Mouse (Mus musculus): ENCODE data around the gene Npcd.

DNA sequence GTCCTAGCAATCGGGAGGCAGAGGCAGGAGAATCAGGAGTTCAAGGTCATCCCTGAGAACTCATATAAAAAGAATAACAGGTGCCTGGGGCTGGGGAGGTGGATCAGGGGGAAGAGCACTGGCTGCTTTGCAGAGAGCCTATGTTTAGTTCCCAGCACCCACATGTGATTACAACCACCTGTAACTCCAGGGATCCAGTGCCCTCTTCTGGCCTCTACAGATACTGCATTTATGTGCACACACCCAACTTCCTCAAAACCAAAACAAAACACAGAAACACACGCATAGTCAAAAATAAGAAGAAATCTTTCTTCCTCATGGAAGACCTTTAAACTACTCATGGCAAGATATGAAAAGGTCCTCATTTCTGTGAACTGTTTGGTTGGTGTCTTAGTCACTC is 16.1 kb upstream of the Npcd start:
- TF ChIP-seq CTCF (IDR thresholded peaks at IDR 0.05; ENCODE audit: borderline replicate concordance, insufficient read depth, low read depth, low read length) (no peak), POLR2A (IDR thresholded peaks at IDR 0.05; ENCODE audit: borderline replicate concordance, insufficient read depth, low read length) (no peak)
